Mouse (Mus musculus): ENCODE results near the gene 2510039O18Rik. TPM values are rescaled to one million over a fixed set of nuclear protein-coding genes. Genes with fewer than 3 reads are reported as not detected.
A peak's percentile ranks its signal among the peaks of the same experiment; 100 is the strongest.

2510039O18Rik gene
- polyA plus RNA-seq, 1 experiment from 2014 or later, result 16.5 TPM

- Histone ChIP-seq H3K27me3 (replicated peaks; ENCODE audit: insufficient read depth, low read length) (no peaks in the 10 kb centered on the region), H3K27ac (ENCODE audit: low read length) (no peak overlapping the region), H3K4me3 (ENCODE audit: low read depth, low read length) (no peak overlapping the region), H3K4me1 (ENCODE audit: insufficient read depth, low read depth, low read length) (no peaks in the 10 kb centered on the region), H3K9me3 (ENCODE audit: low read length) (no peaks in the 10 kb centered on the region), H3K36me3 (ENCODE audit: insufficient read depth, low read length) (peaks cover 6% of the 10 kb centered on the region; the same call in 1 of the 2 replicates), H3K4me2 (replicated peaks; ENCODE audit: low read depth, low read length) (no peak overlapping the region), H3K9ac (replicated peaks; ENCODE audit: low read depth) (no peak overlapping the region)
- WGBS, result 36% methylated on average over 8 of the region's 10 CpGs
- DNase-seq (ENCODE audit: low spot score), result no peak
- TF ChIP-seq CTCF (IDR thresholded peaks at IDR 0.05) (no peak), EP300 (IDR thresholded peaks at IDR 0.05) (no peak)
- ATAC-seq, result no peak
These were observed 19.7 kb upstream of the 2510039O18Rik start for GRCm38 (mm10) chr4:147920973-147921372.

- TF ChIP-seq EP300 (IDR thresholded peaks at IDR 0.05) (no peak), CTCF (IDR thresholded peaks at IDR 0.05) (no peak)
- Histone ChIP-seq H3K9ac (replicated peaks; ENCODE audit: low read depth) (no peak overlapping the region), H3K9me3 (ENCODE audit: low read length) (no peaks in the 10 kb centered on the region), H3K4me3 (ENCODE audit: low read depth, low read length) (no peak overlapping the region), H3K4me1 (ENCODE audit: insufficient read depth, low read depth, low read length) (no peaks in the 10 kb centered on the region), H3K4me2 (replicated peaks; ENCODE audit: low read depth, low read length) (no peak overlapping the region), H3K36me3 (ENCODE audit: insufficient read depth, low read length) (peaks cover 6% of the 10 kb centered on the region; the same call in 1 of the 2 replicates), H3K27ac (ENCODE audit: low read length) (no peak overlapping the region), H3K27me3 (replicated peaks; ENCODE audit: insufficient read depth, low read length) (no peaks in the 10 kb centered on the region)
- WGBS, result 68% methylated on average over 11 of the region's 11 CpGs
- DNase-seq (ENCODE audit: low spot score) (no peak), ATAC-seq (no peak)
These were observed 18.4 kb upstream of the 2510039O18Rik start for GRCm38 (mm10) chr4:147922341-147922740.

- no peaks in the 10 kb centered on the region for H3K4me1 ChIP-seq (ENCODE audit: insufficient read depth, low read depth, low read length)
- no peak overlapping the region for H3K4me2 ChIP-seq (replicated peaks; ENCODE audit: low read depth, low read length)
- ATAC-seq (peak; percentile 80), DNase-seq (ENCODE audit: low spot score) (peak; percentile 59)
- no peaks in the 10 kb centered on the region for H3K27me3 ChIP-seq (replicated peaks; ENCODE audit: insufficient read depth, low read length)
- H3K9me3 ChIP-seq (ENCODE audit: low read length), result no peaks in the 10 kb centered on the region
- no peak overlapping the region for H3K4me3 ChIP-seq (ENCODE audit: low read depth, low read length)
- H3K36me3 ChIP-seq (ENCODE audit: insufficient read depth, low read length), result no peaks in the 10 kb centered on the region
- H3K9ac ChIP-seq (replicated peaks; ENCODE audit: low read depth), result no peak overlapping the region
- TF ChIP-seq CTCF (IDR thresholded peaks at IDR 0.05) (no peak), EP300 (IDR thresholded peaks at IDR 0.05) (no peak)
- H3K27ac ChIP-seq (ENCODE audit: low read length), result no peak overlapping the region
- WGBS, result 32% methylated on average over 8 of the region's 8 CpGs
These were observed 13.0 kb upstream of the 2510039O18Rik start for GRCm38 (mm10) chr4:147927705-147928104.

- DNase-seq (ENCODE audit: low spot score) (peak; percentile 8), ATAC-seq (no peak; the same call in 1 of the 2 replicates)
- H3K9ac ChIP-seq (replicated peaks; ENCODE audit: low read depth), result no peak overlapping the region
- no peaks in the 10 kb centered on the region for H3K4me1 ChIP-seq (ENCODE audit: insufficient read depth, low read depth, low read length)
- H3K36me3 ChIP-seq (ENCODE audit: insufficient read depth, low read length), result no peaks in the 10 kb centered on the region
- TF ChIP-seq CTCF (IDR thresholded peaks at IDR 0.05) (no peak), EP300 (IDR thresholded peaks at IDR 0.05) (no peak)
- H3K4me3 ChIP-seq (ENCODE audit: low read depth, low read length), result no peak overlapping the region
- H3K27ac ChIP-seq (ENCODE audit: low read length), result no peak overlapping the region
- WGBS, result 28% methylated on average over 9 of the region's 9 CpGs
- no peaks in the 10 kb centered on the region for H3K9me3 ChIP-seq (ENCODE audit: low read length)
- no peak overlapping the region for H3K4me2 ChIP-seq (replicated peaks; ENCODE audit: low read depth, low read length)
- no peaks in the 10 kb centered on the region for H3K27me3 ChIP-seq (replicated peaks; ENCODE audit: insufficient read depth, low read length)
These were observed 12.6 kb upstream of the 2510039O18Rik start for GRCm38 (mm10) chr4:147928136-147928535.

GRCm38 (mm10) chr4:147928540-147928939 lies 12.2 kb upstream of the 2510039O18Rik start:
- TF ChIP-seq CTCF (IDR thresholded peaks at IDR 0.05) (no peak), EP300 (IDR thresholded peaks at IDR 0.05) (no peak)
- Histone ChIP-seq H3K4me3 (ENCODE audit: low read depth, low read length) (no peak overlapping the region), H3K4me2 (replicated peaks; ENCODE audit: low read depth, low read length) (no peak overlapping the region), H3K9me3 (ENCODE audit: low read length) (no peaks in the 10 kb centered on the region), H3K9ac (replicated peaks; ENCODE audit: low read depth) (no peak overlapping the region), H3K4me1 (ENCODE audit: insufficient read depth, low read depth, low read length) (no peaks in the 10 kb centered on the region), H3K36me3 (ENCODE audit: insufficient read depth, low read length) (no peaks in the 10 kb centered on the region), H3K27me3 (replicated peaks; ENCODE audit: insufficient read depth, low read length) (no peaks in the 10 kb centered on the region), H3K27ac (ENCODE audit: low read length) (no peak overlapping the region)
- ATAC-seq (no peak), DNase-seq (ENCODE audit: low spot score) (no peak)
- 85% methylated on average over 7 of the region's 7 CpGs for WGBS

GRCm38 (mm10) chr4:147930946-147931345 lies 9.7 kb upstream of the 2510039O18Rik start:
- no peak for TF ChIP-seq CTCF (IDR thresholded peaks at IDR 0.05)
- no peak for TF ChIP-seq EP300 (IDR thresholded peaks at IDR 0.05)
- ATAC-seq, result no peak
- WGBS, result 89% methylated on average over 14 of the region's 14 CpGs
- Histone ChIP-seq H3K27ac (ENCODE audit: low read length) (no peak overlapping the region), H3K4me2 (replicated peaks; ENCODE audit: low read depth, low read length) (no peak overlapping the region), H3K4me3 (ENCODE audit: low read depth, low read length) (no peak overlapping the region), H3K9ac (replicated peaks; ENCODE audit: low read depth) (no peak overlapping the region), H3K4me1 (ENCODE audit: insufficient read depth, low read depth, low read length) (no peaks in the 10 kb centered on the region), H3K36me3 (ENCODE audit: insufficient read depth, low read length) (no peaks in the 10 kb centered on the region), H3K9me3 (ENCODE audit: low read length) (no peaks in the 10 kb centered on the region), H3K27me3 (replicated peaks; ENCODE audit: insufficient read depth, low read length) (no peaks in the 10 kb centered on the region)
- no peak for DNase-seq (ENCODE audit: low spot score)

- TF ChIP-seq CTCF (IDR thresholded peaks at IDR 0.05) (no peak), EP300 (IDR thresholded peaks at IDR 0.05) (no peak)
- Histone ChIP-seq H3K9ac (replicated peaks; ENCODE audit: low read depth) (no peak overlapping the region), H3K27me3 (replicated peaks; ENCODE audit: insufficient read depth, low read length) (no peaks in the 10 kb centered on the region), H3K27ac (ENCODE audit: low read length) (0 out of 2 replicates have a peak overlapping the region, but pooled peaks have one; percentile 3), H3K9me3 (ENCODE audit: low read length) (no peaks in the 10 kb centered on the region), H3K4me2 (replicated peaks; ENCODE audit: low read depth, low read length) (no peak overlapping the region), H3K4me1 (ENCODE audit: insufficient read depth, low read depth, low read length) (no peaks in the 10 kb centered on the region; the same call in 1 of the 2 replicates), H3K4me3 (ENCODE audit: low read depth, low read length) (no peak overlapping the region), H3K36me3 (ENCODE audit: insufficient read depth, low read length) (no peaks in the 10 kb centered on the region)
- DNase-seq (ENCODE audit: low spot score) (peak; percentile 9), ATAC-seq (no peak)
- WGBS, result 38% methylated on average over 3 of the region's 3 CpGs
These were observed 6.6 kb upstream of the 2510039O18Rik start for GRCm38 (mm10) chr4:147934134-147934533.

All from lung, postnatal 0 days (tissue).